ENCODE assay signal across 35 mouse cellular contexts in the genomic region with DNA sequence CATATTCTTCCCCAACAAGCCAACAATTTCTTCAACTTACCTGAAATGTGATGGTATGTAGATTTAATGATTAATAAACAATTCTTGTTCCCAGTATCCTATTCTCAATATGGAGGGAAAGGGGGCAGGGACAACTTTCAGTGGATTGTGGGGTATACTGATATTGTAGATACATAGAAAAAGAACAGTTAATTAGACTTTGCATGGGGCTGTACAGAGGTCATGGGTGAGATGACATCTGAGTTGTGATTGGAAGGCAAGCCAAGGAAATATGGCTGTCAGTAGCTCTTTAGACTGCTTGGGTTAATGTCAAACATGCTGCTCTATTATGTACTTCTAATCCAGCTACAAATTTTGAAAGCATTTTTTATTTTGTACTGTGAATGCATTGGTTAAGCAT.
"Had no signal": no experiment of that assay in that cellular context is flagged by ENCODE, and none has a peak within 500 bp of the region (broad histone marks: within the 10 kb centered on the region; RNA-seq: fewer than 3 reads in every experiment).

No protein-coding gene starts in this region.

- H3K4me3 ChIP-seq: heart, embryonic 10.5 days; heart, embryonic 12.5 days; heart, embryonic 13.5 days; heart, embryonic 15.5 days; hindbrain, embryonic 10.5 days; hindbrain, embryonic 12.5 days; hindbrain, embryonic 13.5 days; hindbrain, embryonic 15.5 days; intestine, embryonic 15.5 days; kidney, embryonic 15.5 days; layer of hippocampus, adult 2 months had no signal

- H3K27me3 ChIP-seq: heart, embryonic 12.5 days; heart, embryonic 13.5 days; heart, embryonic 15.5 days; hindbrain, embryonic 12.5 days; hindbrain, embryonic 13.5 days; hindbrain, embryonic 15.5 days; intestine, embryonic 15.5 days; kidney, embryonic 15.5 days had no signal

- H3K4me2 ChIP-seq: heart, embryonic 11.5 days; heart, embryonic 12.5 days; heart, embryonic 13.5 days; heart, embryonic 15.5 days; hindbrain, embryonic 12.5 days; hindbrain, embryonic 13.5 days; hindbrain, embryonic 14.5 days; hindbrain, embryonic 15.5 days; intestine, embryonic 15.5 days; kidney, embryonic 15.5 days had no signal

- H3K9me3 ChIP-seq: heart, embryonic 10.5 days; heart, embryonic 13.5 days; heart, embryonic 15.5 days; hindbrain, embryonic 10.5 days; hindbrain, embryonic 12.5 days; hindbrain, embryonic 13.5 days; hindbrain, embryonic 15.5 days; intestine, embryonic 15.5 days; kidney, embryonic 15.5 days had no signal

- H3K27ac ChIP-seq: heart, embryonic 10.5 days; heart, embryonic 13.5 days; heart, embryonic 15.5 days; hindbrain, embryonic 10.5 days; hindbrain, embryonic 12.5 days; hindbrain, embryonic 13.5 days; hindbrain, embryonic 14.5 days; hindbrain, embryonic 15.5 days; hindbrain, postnatal 0 days; intestine, embryonic 15.5 days; kidney, embryonic 15.5 days; kidney, postnatal 0 days; layer of hippocampus, adult 2 months had no signal

- DNase-seq: heart, postnatal 10 days; heart, postnatal 14 days; heart, postnatal 36 days; heart, postnatal 4 days; kidney, adult 11 months; kidney, adult 18-20 months; kidney, adult 2 months; kidney, adult 8-10 months; kidney, adult 9 months; kidney, postnatal 10 days; kidney, postnatal 14 days; kidney, postnatal 25 days; kidney, postnatal 36 days; kidney, postnatal 4 days; layer of hippocampus, adult 9-11 months; layer of hippocampus, postnatal 36 days had no signal

- H3K36me3 ChIP-seq: heart, embryonic 10.5 days; heart, embryonic 12.5 days; heart, embryonic 13.5 days; heart, embryonic 15.5 days; hindbrain, embryonic 10.5 days; hindbrain, embryonic 12.5 days; hindbrain, embryonic 13.5 days; hindbrain, embryonic 15.5 days; intestine, embryonic 15.5 days; kidney, embryonic 15.5 days had no signal

- H3K9ac ChIP-seq: heart, embryonic 12.5 days; heart, embryonic 13.5 days; heart, embryonic 15.5 days; hindbrain, embryonic 12.5 days; hindbrain, embryonic 13.5 days; hindbrain, embryonic 14.5 days; hindbrain, embryonic 15.5 days; intestine, embryonic 15.5 days; kidney, embryonic 15.5 days had no signal

- H3K4me1 ChIP-seq: heart, embryonic 10.5 days; heart, embryonic 12.5 days; heart, embryonic 13.5 days; heart, embryonic 15.5 days; hindbrain, embryonic 10.5 days; hindbrain, embryonic 12.5 days; hindbrain, embryonic 13.5 days; hindbrain, embryonic 15.5 days; intestine, embryonic 15.5 days; kidney, embryonic 15.5 days had no signal

- ATAC-seq: hindbrain, embryonic 16.5 days; hindbrain, postnatal 0 days; inflammation-experienced regulatory T-cells, adult 6 months; intestine, embryonic 15.5 days; intestine, embryonic 16.5 days; intestine, postnatal 0 days had no signal
